Mouse (Mus musculus): Measurements from ENCODE around the gene Actn4.

DNA sequence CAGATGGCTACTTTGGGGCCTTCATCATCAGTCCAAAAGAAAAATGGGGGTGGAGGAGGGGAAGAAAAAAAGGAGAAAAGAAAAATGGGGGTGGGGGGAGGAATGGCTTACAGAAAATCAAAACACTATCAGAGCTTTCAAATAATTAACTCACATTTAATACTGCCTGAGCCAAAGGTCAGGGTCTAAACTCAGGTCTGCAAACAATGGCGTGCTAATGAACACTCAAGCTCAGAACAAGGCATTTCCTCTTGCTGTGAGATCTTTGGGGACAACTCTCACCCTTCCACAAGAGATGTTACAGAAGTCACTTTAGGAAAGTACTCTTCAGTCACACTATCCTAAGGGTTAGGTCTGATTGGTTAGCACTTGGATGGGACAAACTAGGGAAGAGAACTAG lies 3.4 kb downstream of the Actn4 start:
- TF ChIP-seq EP300 (IDR thresholded peaks at IDR 0.05; ENCODE audit: low read depth), result no peak
- no peak for TF ChIP-seq CTCF (IDR thresholded peaks at IDR 0.05; ENCODE audit: low read depth)

Data from heart, postnatal 0 days (tissue).